Mouse (Mus musculus): ENCODE data around the gene Faf1.

Gene Faf1

DNA sequence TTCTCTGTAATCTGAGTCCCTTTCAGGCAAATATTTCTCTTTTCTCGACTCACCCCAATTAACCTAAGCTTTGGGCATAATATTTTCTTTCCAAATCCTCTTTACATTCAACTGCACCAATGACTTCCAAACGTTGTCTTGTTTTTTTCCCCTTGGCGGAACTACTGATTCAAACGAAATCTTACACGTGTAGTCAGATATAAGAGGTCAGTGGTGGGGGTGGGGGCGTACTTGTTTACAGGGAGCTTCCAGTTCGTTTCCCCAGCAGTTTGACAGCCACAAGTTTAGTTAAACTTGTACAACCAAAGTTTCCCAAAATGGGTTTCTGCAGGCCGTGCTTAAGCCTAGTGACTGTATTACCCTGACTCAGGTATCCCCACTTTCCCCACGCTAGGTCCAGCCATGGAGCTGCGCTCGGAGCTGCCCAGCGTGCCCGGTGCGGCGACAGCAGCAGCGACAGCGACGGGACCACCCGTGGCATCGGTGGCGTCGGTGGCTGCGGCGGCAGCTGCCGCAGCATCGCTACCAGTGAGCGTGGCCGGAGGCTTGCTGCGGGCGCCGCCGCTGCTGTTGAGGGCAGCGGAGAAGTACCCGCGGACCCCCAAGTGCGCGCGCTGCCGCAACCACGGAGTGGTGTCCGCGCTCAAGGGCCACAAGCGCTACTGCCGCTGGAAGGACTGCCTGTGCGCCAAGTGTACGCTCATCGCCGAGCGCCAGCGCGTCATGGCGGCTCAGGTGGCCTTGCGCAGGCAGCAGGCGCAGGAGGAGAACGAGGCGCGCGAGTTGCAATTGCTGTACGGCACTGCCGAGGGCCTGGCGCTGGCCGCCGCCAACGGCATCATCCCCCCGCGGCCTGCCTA lies 303.3 kb downstream of the Faf1 start:
- DNase-seq (ENCODE audit: low spot score in 2 of 2): no peak

DNA sequence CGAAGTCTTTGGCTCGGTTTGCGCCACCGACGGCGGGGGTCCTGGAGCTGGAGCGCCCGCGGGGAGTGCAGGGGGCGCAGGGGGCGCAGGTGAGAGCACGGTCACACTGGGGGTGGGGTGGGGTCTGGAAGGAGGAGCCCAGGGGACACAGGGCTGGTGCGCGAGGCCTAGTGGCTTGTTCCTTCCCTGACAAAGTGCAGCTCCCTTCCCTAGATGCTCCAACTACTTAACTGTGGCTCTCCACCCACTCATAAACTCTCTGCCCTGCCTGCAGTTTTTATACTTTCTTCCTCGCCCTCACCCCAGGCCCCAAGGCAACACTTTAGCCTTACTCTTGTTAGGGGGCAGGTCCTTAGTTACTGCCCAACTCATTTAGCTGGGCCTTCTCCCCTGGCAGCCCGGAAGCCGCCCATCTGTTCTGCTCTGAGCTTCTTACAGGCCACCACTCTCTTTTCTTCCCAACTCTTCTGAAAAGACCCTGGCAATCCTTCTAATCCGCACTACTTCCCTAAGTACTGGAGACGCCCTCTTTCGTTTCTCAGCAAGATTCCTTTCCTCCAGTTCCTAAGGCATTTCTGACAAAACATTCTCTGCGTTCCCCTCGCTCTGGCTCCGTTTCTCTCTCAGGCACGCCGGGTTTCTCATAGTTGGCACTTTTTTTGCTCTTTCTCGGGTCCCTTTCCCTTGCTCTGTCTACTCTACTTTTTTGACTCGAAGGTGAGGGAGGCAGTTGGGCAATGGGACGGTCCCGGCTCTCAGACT lies 304.1 kb downstream of the Faf1 start:
- DNase-seq (ENCODE audit: low spot score in 2 of 2): no peak

DNA sequence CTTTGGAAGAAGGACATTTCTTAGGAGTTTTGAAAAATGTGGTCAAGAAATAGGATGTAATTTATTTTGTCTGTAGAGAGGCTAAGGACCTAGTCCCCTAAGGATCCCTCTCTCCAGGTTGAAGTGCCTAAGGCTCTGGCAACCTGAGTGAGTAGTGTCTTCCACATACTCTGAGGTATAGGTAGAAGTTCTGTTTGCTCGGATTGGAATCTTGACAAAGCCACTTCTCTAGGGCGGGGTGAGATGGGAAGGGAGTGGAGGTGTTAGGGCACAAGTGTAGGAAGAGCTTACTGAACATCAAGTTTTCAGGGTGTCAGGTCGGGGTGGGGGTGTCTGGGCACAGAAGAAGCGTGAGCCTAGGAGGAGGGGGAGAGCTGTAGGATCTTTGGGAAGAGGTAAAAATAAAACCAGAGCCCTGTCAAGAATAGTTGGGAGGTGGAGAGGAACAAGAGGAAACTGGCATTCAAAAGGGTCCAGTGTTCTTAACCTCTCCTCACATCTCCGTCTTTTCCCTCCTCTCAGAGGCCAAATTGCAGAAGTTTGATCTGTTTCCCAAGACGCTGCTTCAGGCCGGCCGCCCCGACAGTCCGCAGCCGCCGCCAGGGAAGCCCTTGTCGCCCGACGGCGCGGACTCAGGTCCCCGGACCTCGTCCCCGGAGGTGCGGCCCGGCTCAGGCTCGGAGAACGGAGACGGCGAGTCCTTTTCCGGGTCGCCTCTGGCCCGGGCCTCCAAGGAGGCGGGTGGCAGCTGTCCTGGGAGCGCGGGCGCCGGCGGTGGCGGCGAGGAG lies 304.9 kb downstream of the Faf1 start:
- DNase-seq (ENCODE audit: low spot score in 2 of 2): no peak

DNA sequence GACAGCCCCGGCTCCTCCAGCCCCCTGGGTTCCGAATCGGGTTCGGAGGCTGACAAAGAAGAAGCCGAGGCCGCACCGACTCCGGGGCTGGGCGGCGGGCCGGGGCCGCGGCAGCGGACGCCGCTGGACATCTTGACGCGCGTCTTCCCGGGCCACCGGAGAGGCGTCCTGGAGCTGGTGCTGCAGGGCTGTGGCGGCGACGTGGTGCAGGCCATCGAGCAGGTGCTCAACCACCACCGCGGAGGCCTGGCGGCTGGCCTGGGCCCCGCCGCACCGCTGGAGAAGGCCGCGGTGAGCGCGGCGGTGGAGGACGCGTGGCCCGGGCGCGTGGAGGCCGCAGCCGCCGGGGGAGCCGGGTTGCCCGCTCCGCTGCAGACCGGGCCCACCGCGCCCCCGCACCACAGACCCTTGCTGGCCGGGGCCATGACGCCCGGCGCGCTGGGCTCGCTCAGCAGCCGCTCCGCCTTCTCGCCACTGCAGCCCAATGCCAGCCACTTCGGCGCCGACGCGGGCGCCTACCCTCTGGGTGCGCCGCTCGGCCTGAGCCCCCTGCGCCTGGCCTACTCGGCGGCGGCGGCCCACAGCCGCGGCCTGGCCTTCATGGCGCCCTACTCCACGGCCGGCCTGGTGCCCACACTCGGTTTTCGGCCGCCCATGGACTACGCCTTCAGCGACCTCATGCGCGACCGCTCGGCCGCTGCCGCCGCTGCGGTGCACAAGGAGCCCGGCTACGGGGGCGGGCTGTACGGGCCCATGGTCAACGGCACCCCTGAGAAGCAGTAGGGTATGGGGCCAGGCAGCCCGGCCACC lies 305.7 kb downstream of the Faf1 start:
- DNase-seq (ENCODE audit: low spot score in 2 of 2): no peak

DNA sequence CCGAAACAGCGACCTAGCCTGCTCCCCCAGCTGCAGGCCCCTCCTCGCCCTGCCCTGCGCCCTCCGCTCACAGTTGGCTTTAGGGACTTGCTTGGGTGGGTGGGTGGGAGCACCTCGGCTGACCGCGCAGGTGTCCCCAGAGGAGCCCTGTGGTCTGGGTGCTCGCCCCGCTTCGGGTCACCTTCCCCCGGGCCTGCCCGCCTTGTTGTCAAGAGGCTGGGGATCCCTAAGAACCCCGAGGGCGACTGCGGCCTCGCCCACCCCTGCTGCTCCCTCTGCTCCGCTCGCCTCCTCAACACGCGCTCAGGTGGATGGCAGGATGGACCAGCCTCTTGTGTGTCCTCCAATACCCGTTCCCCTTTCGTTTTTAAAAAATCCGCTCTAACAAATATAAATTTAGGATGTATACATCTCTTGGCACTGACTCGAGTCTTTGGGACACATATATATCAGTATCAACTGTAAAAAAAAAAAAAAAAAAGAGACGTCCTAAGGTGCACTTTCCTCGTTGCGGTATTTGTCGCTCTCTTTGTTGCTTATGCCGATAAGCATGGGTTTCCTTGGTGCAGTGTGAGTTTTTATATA lies 306.4 kb downstream of the Faf1 start:
- no peak for DNase-seq (ENCODE audit: low spot score in 2 of 2)

DNA sequence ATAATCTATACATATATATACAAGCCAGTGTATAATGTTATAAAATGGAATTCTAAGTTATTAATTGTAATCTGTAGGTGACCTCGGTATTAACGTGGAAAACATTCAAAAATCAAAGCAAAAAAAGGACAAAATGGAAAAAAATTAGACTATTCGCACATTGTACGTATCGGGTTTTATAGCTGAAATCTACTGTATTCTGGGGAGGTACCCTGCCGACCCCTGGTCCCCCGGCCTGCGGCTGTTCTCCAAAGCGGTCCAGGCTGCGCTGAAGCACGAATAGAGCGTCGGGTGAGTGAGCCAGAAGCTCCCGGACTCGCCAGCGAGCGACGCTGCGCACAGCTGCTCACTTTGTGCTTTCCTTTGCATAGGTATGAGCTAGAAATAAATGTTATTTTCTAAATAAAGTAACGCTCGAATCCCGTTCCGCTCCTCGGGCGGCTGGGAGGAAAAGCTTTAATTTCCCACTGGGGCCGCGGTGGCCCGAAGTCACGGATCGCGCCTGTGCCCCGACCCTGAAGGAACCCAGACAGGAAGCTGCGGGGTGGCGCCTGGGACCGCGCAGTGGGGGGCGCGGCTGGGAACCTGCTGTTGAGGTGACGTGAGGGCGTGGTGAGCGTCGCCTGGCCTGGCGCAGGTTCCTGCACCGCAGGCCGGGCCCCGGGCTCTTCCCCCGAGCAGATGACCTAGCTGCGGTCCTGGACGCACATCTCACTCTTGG lies 307.1 kb downstream of the Faf1 start:
- DNase-seq (ENCODE audit: low spot score in 2 of 2): no peak

DNA sequence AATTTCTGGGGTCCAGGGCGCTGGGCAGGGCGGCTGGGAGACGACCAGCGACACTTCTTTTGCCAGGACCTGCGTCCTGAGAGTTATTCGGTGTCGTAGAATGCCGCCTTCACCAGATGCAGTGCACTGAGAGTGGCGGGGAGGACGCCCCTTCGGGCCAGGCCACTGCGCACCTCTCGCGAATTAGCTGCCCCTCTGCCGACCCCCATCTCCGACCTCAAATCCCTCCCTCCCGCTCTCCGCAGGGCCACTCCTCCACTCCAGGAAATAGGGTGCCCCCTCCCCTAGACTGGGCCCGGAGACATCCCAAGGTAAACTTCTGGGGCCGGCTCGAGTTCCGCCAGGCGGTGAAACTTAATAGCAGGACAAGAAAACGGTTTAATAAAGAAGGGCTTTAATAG lies 307.6 kb downstream of the Faf1 start:
- DNase-seq (ENCODE audit: low spot score in 2 of 2): no peak

DNA sequence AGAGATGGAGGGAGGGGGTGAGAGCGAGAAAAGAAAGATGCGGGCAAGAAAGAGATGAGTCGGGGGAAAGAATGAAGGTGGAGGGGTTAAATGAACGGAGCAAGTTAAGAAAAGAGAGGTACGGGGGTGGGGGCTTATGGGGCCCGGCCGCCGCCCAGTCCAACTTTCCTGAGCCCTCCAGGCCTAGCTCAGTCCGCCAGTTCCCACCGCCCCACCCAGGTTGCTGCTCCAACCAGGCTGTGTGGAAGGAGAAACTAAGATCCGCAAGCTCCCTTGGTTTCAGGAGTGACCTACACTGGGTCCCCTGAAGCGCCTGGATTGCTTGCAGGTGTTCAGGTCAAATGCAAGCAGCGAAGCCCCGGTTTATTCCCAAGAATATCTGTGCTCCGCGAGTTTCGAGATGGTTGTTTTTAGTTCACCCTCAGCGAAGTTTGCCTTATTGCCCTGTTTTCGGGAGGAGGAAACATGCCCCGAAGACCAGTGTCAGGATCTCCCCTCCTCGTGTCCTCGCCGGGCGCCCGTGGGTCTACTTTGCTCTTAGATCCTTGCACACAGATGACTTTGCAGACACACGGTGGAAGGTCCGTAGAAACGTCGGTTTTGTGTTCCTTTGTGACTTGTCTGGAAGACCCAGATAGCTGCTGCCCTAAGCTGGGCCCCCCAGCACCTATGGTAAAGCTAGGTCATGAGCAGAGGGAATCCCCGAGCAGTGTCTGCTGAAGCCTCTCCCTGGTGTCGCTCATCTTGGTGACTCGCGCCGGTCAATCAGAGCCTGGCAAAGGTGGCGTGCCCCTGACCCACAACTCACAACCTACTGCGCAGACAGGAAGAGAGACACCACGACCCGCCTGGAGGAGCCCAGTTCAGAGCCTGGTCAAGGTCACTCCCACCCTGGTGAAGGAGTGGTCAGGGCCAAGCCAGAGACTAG lies 308.4 kb downstream of the Faf1 start:
- DNase-seq (ENCODE audit: low spot score in 2 of 2): no peak

DNA sequence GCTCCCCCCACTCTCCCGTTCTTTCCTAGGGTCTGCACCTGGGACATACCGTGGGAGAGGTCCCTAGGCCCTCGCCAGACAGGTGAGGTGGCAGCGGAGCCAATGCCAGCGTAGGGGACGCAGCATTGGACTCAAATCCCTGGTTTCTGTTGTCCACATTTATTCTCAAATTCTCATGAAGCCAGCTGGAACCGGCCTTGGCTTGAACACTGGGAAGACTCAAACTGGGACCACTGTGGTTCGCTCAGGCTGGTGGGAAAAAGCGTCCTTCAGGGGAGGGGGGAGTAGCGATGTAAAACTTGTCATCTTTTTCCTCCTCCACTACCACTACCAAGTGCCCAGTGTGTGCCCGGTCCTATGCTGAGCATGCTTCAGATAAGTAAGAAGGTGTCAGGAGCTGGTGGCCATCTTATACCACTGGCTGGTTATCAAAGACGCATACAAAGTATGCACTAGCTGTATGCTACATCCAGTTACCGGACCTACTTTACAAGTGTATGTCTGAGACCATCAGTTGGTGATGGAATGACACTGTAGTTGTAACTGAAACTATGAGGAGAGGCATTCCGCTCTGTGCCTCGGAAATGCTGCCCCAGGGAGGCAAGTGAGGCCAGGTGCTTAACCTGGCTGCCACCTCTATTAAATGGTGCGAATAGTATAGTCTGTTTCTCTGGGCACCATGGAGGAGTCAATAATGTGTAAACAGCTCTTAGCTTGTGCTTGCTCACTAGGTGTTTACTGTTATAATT lies 309.2 kb downstream of the Faf1 start:
- no peak for DNase-seq (ENCODE audit: low spot score in 2 of 2)

DNA sequence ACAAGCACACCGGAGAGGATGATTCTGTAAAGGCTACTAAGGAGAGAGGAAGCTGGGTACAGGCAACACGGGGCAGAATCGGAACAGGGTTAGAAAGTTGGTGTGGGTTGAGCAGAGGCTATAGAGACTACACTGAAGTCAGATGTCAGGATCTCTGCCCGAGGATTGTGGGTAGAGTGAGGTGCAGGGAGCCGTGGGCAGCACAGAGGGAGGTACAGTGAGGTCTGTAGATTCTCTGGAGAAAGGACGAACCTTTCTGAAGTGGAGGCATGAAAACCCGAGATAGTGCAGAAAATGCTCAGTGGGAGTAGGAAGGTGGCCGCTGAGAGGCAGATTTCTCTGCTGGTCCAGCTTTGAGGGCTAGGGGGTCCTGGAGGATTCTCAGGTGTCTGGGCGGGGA lies 309.9 kb downstream of the Faf1 start:
- no peak for DNase-seq (ENCODE audit: low spot score in 2 of 2)

DNA sequence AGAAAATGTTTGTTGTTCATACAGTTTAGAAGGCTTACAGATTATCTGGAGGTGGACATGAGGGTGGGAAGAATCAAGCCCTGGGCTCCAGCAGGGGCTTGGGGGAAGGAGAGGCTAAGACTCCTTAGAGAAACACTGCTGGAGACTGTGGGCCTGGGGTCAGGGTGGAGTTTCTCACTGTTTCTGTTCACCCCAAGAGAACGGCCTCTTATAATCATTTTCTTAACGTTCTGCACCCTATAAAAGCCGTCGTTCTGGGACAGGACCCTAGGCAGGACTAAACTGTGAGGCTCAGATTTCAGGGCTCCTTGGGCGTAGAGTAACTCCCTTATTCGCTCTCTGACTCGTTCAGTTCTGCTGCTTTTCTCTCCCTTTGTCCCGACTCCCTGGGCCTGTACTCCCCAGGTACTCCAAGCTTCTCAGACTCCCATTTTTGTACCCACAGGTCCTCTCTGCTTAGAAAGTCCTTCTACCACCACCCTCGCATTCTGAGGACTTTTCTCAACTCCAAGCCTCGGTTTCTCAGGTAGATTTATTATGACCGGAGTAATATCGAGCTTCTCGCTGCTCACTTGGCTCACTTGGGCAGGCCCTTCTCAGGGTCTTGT lies 310.5 kb downstream of the Faf1 start:
- no peak for DNase-seq (ENCODE audit: low spot score in 2 of 2)

DNA sequence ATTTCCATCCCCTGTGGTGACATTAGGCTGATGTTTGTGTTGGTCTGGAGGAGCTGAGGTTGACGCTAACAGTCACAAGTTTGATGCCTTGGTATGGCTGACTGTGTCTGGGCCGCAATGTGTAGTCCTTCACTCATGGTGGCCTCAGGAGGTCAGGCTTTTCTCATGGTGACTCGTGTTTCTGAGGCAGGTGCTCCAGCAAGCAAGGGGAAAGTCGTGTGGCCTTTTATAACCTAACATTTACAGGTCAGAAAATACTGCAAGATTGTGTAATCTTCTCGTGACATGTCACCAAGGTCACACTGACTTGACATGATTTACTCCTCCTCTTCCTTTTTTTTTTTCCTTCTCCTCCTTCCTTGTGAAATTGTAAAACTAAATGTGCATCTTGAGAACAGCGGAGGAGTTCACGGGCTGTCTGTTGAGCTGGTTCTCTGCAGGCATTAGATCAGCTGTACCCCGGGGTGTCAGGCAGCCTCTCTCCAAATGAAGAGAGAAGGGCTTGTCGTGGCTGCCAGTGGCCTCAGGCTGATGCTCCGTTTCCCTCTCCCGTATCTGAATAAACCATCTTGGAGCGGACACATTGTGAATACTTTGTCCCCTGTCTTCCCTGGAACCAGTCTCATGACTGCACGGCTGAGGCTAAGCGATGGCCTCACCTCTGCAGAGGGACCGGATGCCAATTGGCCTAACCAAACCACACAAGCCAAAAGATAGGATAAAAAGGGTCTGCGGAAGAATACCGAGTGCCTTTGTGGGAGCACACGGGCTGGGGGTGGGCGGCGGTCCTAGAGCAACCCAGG lies 311.4 kb downstream of the Faf1 start:
- DNase-seq (ENCODE audit: low spot score in 2 of 2): no peak

DNA sequence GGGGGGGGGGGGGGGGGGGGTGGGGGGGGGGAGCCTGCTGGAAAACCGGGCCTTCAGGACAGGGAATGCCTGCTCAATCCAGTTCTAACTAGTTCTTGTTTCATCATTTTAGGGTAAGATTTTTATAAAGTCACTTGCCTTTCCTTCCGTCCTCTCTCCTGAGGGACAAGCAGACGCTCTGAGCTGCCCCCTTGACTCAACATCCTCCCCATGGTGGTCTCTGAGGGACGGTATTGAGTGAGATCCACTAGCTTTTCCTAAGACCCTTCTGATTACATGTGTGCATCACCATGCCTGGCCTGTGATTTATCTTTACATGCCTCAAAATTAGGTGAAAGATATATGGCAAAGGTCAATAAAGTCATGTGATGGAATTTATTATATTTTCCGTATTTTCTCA lies 312.0 kb downstream of the Faf1 start:
- no peak for DNase-seq (ENCODE audit: low spot score in 2 of 2)

DNA sequence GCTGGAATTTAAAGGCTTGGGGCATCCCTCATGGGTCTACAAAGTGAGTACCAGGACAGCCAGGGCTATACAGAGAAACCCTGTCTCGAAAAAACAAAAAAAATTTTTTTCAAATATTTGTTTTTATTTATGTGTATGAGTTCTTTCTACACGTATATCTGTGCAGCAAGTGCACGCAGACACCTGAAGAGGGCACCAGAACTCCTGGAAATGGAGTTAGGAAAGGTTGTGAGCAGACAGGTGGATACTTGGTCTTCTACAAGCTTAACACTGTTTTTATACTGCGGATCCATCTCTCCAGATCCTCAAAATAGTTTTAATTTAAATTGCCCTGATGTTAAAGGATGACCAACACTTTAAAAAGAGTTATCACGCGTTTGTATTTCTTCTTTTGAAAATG lies 312.8 kb downstream of the Faf1 start:
- DNase-seq (ENCODE audit: low spot score in 2 of 2): no peak

DNA sequence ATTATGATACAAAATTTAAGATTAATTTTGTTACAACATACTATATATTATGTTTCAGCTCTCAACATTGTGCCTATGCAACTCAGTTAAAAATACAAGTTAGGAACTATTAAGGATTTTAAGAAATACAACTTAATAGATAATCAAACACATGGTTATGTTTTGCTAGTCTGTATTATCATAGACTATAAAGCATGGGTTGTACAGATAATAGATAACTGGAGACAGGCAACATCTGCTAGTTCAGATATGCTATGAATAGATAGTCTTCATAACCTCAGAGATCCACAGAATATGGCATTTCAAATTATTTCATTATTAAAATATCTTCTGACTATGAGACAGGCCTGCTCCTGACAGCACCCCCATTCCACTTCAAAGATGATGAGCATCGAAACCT lies 329.7 kb downstream of the Faf1 start:
- DNase-seq (ENCODE audit: low spot score in 2 of 2): no peak

Data from thymus, postnatal 10 days (tissue).